Mouse (Mus musculus): Measurements from ENCODE around the gene Klhdc8b.

The Klhdc8b gene

GRCm38 (mm10) chr9:108481520-108482210 is 20.3 kb upstream of the Klhdc8b start:
- DNase-seq (ENCODE audit: extremely low read depth, low read depth): no peak

- no peak for DNase-seq (ENCODE audit: extremely low read depth, low read depth)
Observed at GRCm38 (mm10) chr9:108480813-108481519, 19.6 kb upstream of the Klhdc8b start.

- DNase-seq (ENCODE audit: extremely low read depth, low read depth): no peak
Observed at GRCm38 (mm10) chr9:108479721-108480351, 18.5 kb upstream of the Klhdc8b start, which contains the start of gene Lamb2. Gene Lamb2 (plus strand): TSS chr9:108479736.

- no peak for DNase-seq (ENCODE audit: extremely low read depth, low read depth)
Observed at GRCm38 (mm10) chr9:108479241-108479640, 17.9 kb upstream of the Klhdc8b start.

GRCm38 (mm10) chr9:108478638-108479156 is 17.3 kb upstream of the Klhdc8b start:
- DNase-seq (ENCODE audit: extremely low read depth, low read depth): no peak

GRCm38 (mm10) chr9:108474528-108474927 is 13.1 kb upstream of the Klhdc8b start:
- DNase-seq (ENCODE audit: extremely low read depth, low read depth): no peak

- no peak for DNase-seq (ENCODE audit: extremely low read depth, low read depth)
Observed at GRCm38 (mm10) chr9:108469845-108470244, 8.5 kb upstream of the Klhdc8b start.

GRCm38 (mm10) chr9:108469430-108469829 is 8.0 kb upstream of the Klhdc8b start:
- no peak for DNase-seq (ENCODE audit: extremely low read depth, low read depth)

- no peak for DNase-seq (ENCODE audit: extremely low read depth, low read depth)
Observed at GRCm38 (mm10) chr9:108466219-108466618, 4.8 kb upstream of the Klhdc8b start.

- DNase-seq (ENCODE audit: extremely low read depth, low read depth): no peak
Observed at GRCm38 (mm10) chr9:108463713-108464112, 2.3 kb upstream of the Klhdc8b start.

- no peak for DNase-seq (ENCODE audit: extremely low read depth, low read depth)
Observed at GRCm38 (mm10) chr9:108462192-108462591, 811 bp upstream of the Klhdc8b start.

- no peak for DNase-seq (ENCODE audit: extremely low read depth, low read depth)
Observed at GRCm38 (mm10) chr9:108461675-108462074, 294 bp upstream of the Klhdc8b start.

- no peak for DNase-seq (ENCODE audit: extremely low read depth, low read depth)
Observed at GRCm38 (mm10) chr9:108460319-108461178, 832 bp downstream of the Klhdc8b start, which contains the start of gene Ccdc71. Gene Ccdc71 (plus strand): TSS chr9:108460527.

GRCm38 (mm10) chr9:108459939-108460318 is 1.5 kb downstream of the Klhdc8b start:
- DNase-seq (ENCODE audit: extremely low read depth, low read depth): no peak

- no peak for DNase-seq (ENCODE audit: extremely low read depth, low read depth)
Observed at GRCm38 (mm10) chr9:108456953-108457352, 4.4 kb downstream of the Klhdc8b start.

- peak; percentile 71 for DNase-seq (ENCODE audit: extremely low read depth, low read depth)
Observed at GRCm38 (mm10) chr9:108455747-108456571, 5.4 kb downstream of the Klhdc8b start.

- DNase-seq (ENCODE audit: extremely low read depth, low read depth): no peak
Observed at GRCm38 (mm10) chr9:108454429-108454828, 7.0 kb downstream of the Klhdc8b start.

GRCm38 (mm10) chr9:108453458-108453857 is 7.9 kb downstream of the Klhdc8b start:
- no peak for DNase-seq (ENCODE audit: extremely low read depth, low read depth)

- no peak for DNase-seq (ENCODE audit: extremely low read depth, low read depth)
Observed at GRCm38 (mm10) chr9:108452911-108453310, 8.5 kb downstream of the Klhdc8b start.

GRCm38 (mm10) chr9:108452291-108452906 is 9.0 kb downstream of the Klhdc8b start:
- DNase-seq (ENCODE audit: extremely low read depth, low read depth): peak; percentile 76

Data from MEL-GATA-1-ER (cell line).